Mouse (Mus musculus) ES-CJ7 (cell line): ENCODE measurements around the gene Slc22a5.
"Not testable (repeated sequence)": the region's sequence is repeated elsewhere in the genome, so short reads cannot be mapped to it uniquely, and the experiment has no call there.

Experiments used
- DNase-seq: peaks from one replicate; pipeline ENCODE4 v3.0.0; 2011; ENCODE audit warnings: low read depth, low spot score

The Slc22a5 gene

GRCm38 (mm10) chr11:53888242-53888641 lies 3.2 kb downstream of the Slc22a5 start:
- DNase-seq = no peak

GRCm38 (mm10) chr11:53883287-53883686 lies 8.2 kb downstream of the Slc22a5 start:
- no peak for DNase-seq

GRCm38 (mm10) chr11:53878096-53878495 lies 13.4 kb downstream of the Slc22a5 start:
- DNase-seq = peak; percentile 36

GRCm38 (mm10) chr11:53876488-53876887 lies 15.0 kb downstream of the Slc22a5 start:
- no peak for DNase-seq

- peak; percentile 29 for DNase-seq
Measured at GRCm38 (mm10) chr11:53874706-53875105, 16.8 kb downstream of the Slc22a5 start.

- peak; percentile 59 for DNase-seq
Measured at GRCm38 (mm10) chr11:53873909-53874704, 17.4 kb downstream of the Slc22a5 start.

GRCm38 (mm10) chr11:53871786-53872507 lies 19.5 kb downstream of the Slc22a5 start:
- peak; percentile 51 for DNase-seq

- no peak for DNase-seq
Measured at GRCm38 (mm10) chr11:53869172-53869571, 22.3 kb downstream of the Slc22a5 start.

- not testable (repeated sequence) for DNase-seq
Measured at GRCm38 (mm10) chr11:53868323-53868722, 23.1 kb downstream of the Slc22a5 start.

GRCm38 (mm10) chr11:53864724-53865310 lies 26.6 kb downstream of the Slc22a5 start:
- not testable (repeated sequence) for DNase-seq

- peak; percentile 78 for DNase-seq
Measured at GRCm38 (mm10) chr11:53860944-53861343, 30.5 kb downstream of the Slc22a5 start.

- not testable (repeated sequence) for DNase-seq
Measured at GRCm38 (mm10) chr11:53858761-53859580, 32.5 kb downstream of the Slc22a5 start, which contains the start of gene Gm12216. TSS of gene Gm12216 (minus strand) at chr11:53859256.

- no peak for DNase-seq
Measured at GRCm38 (mm10) chr11:53858058-53858760, 33.3 kb downstream of the Slc22a5 start.

GRCm38 (mm10) chr11:53853665-53854064 lies 37.8 kb downstream of the Slc22a5 start:
- DNase-seq = no peak

- peak; percentile 58 for DNase-seq
Measured at GRCm38 (mm10) chr11:53851795-53852194, 39.7 kb downstream of the Slc22a5 start.

- DNase-seq = peak; percentile 85
Measured at GRCm38 (mm10) chr11:53849588-53850320, 41.7 kb downstream of the Slc22a5 start.

GRCm38 (mm10) chr11:53845680-53846079 lies 45.8 kb downstream of the Slc22a5 start:
- no peak for DNase-seq

- no peak for DNase-seq
Measured at GRCm38 (mm10) chr11:53843106-53843505, 48.4 kb downstream of the Slc22a5 start.

GRCm38 (mm10) chr11:53842161-53842581 lies 49.3 kb downstream of the Slc22a5 start:
- DNase-seq = no peak

GRCm38 (mm10) chr11:53841514-53841913 lies 49.9 kb downstream of the Slc22a5 start:
- no peak for DNase-seq
